Mouse (Mus musculus) limb, embryonic 15.5 days (tissue): ENCODE data around the gene Mbd3. TPM values are rescaled to one million over a fixed set of nuclear protein-coding genes. Genes with fewer than 3 reads are reported as not detected.

Experiments used
- ATAC-seq: fragments of 200-750 bp; cut with Nextera tagmentation; 2 replicates; pipeline ENCODE4 v1.8.0; 2017; ENCODE audit warnings: low read depth, moderate TSS enrichment; ENCODE audit not compliant: insufficient number of reproducible peaks, low FRiP score, low TSS enrichment
- H3K27ac ChIP-seq: fragments of 300-500 bp; sonication (generic); 2 replicates; pipeline ENCODE4 v1.5.1; 2015; ENCODE audit warnings: moderate library complexity, mild to moderate bottlenecking, inconsistent platforms
- H3K27me3 ChIP-seq: fragments of 300-500 bp; sonication (generic); 2 replicates; pipeline ENCODE4 v1.6.1; 2015; ENCODE audit warnings: inconsistent platforms
- H3K36me3 ChIP-seq: fragments of 300-500 bp; sonication (generic); 2 replicates; pipeline ENCODE4 v1.6.1; 2015; ENCODE audit warnings: inconsistent platforms
- H3K4me1 ChIP-seq: fragments of 300-500 bp; sonication (generic); 2 replicates; pipeline ENCODE4 v1.6.1; 2015; ENCODE audit warnings: inconsistent platforms
- H3K4me2 ChIP-seq: fragments of 300-500 bp; sonication (generic); 2 replicates; pipeline ENCODE4 v1.6.1; 2015; ENCODE audit warnings: mild to moderate bottlenecking, inconsistent platforms
- H3K4me3 ChIP-seq: fragments of 300-500 bp; sonication (generic); 2 replicates; pipeline ENCODE4 v1.5.1; 2015; ENCODE audit warnings: mild to moderate bottlenecking, inconsistent platforms
- H3K9ac ChIP-seq: fragments of 300-500 bp; sonication (generic); 2 replicates; pipeline ENCODE4 v1.6.1; 2015; ENCODE audit warnings: inconsistent platforms
- H3K9me3 ChIP-seq: fragments of 300-500 bp; sonication (generic); 2 replicates; pipeline ENCODE4 v1.6.1; 2016; ENCODE audit warnings: inconsistent platforms
- WGBS: fragments of 180-500 bp; shearing (Covaris S2); methylation state at CpG from one replicate; pipeline ENCODE4 v1.1.7; 2015; 5-methylcytosine and 5-hydroxymethylcytosine counted together
- polyA plus RNA-seq: library from polyadenylated mRNA; unstranded; fragments of >200 nt; fragmentation: Nextera tagmentation; extraction: Ambion mirVana; gene quantifications from 2 replicates; pipeline ENCODE4 v1.2.1, GENCODE M21; 2015

Mbd3 gene
- polyA plus RNA-seq, 1 experiment from 2014 or later = 219 TPM

- Histone ChIP-seq H3K4me1 (peaks cover 35% of the 10 kb centered on the region), H3K4me2 (no peak overlapping the region), H3K36me3 (peaks cover 46% of the 10 kb centered on the region), H3K9me3 (no peaks in the 10 kb centered on the region), H3K27me3 (no peaks in the 10 kb centered on the region), H3K4me3 (no peak overlapping the region; the same call in 1 of the 2 replicates), H3K9ac (no peak overlapping the region), H3K27ac (peak overlapping the region; percentile 82; the same call in 1 of the 2 replicates)
- no peak for ATAC-seq
- 17% methylated on average over 2 of the region's 2 CpGs for WGBS
These were observed 10.6 kb downstream of the Mbd3 start for GRCm38 (mm10) chr10:80388731-80389130.

- Histone ChIP-seq H3K27me3 (no peaks in the 10 kb centered on the region), H3K4me3 (peak within 1 kb of the TSS; percentile 86), H3K9ac (peak within 1 kb of the TSS; percentile 90), H3K36me3 (peaks cover 35% of the 10 kb centered on the region), H3K4me1 (peaks cover 44% of the 10 kb centered on the region), H3K9me3 (no peaks in the 10 kb centered on the region), H3K4me2 (peak within 1 kb of the TSS; percentile 93), H3K27ac (peak within 1 kb of the TSS; percentile 82)
- WGBS = 2% methylated on average over 20 of the region's 61 CpGs
- peak; percentile 57; the same call in 1 of the 2 replicates for ATAC-seq
These were observed 11.8 kb downstream of the Mbd3 start, which contains the start of gene Mex3d for GRCm38 (mm10) chr10:80387522-80387959. Gene Mex3d, minus strand, starts transcription at chr10:80387659.

GRCm38 (mm10) chr10:80386735-80387471 lies 12.4 kb downstream of the Mbd3 start:
- Histone ChIP-seq H3K4me1 (peaks cover 44% of the 10 kb centered on the region), H3K27ac (peak overlapping the region; percentile 75), H3K4me3 (peak overlapping the region; percentile 86), H3K36me3 (peaks cover 35% of the 10 kb centered on the region), H3K4me2 (peak overlapping the region; percentile 88), H3K27me3 (no peaks in the 10 kb centered on the region), H3K9ac (peak overlapping the region; percentile 90), H3K9me3 (no peaks in the 10 kb centered on the region)
- under 1% methylated on average over 85 of the region's 94 CpGs for WGBS
- ATAC-seq = no peak

GRCm38 (mm10) chr10:80385811-80386734 lies 13.3 kb downstream of the Mbd3 start:
- Histone ChIP-seq H3K4me1 (peaks cover 44% of the 10 kb centered on the region), H3K9ac (peak overlapping the region; percentile 90), H3K9me3 (no peaks in the 10 kb centered on the region), H3K4me3 (peak overlapping the region; percentile 86), H3K27me3 (no peaks in the 10 kb centered on the region), H3K4me2 (peak overlapping the region; percentile 88), H3K27ac (peak overlapping the region; percentile 75), H3K36me3 (peaks cover 35% of the 10 kb centered on the region)
- under 1% methylated on average over 34 of the region's 34 CpGs for WGBS
- peak; percentile 9; the same call in 1 of the 2 replicates for ATAC-seq

GRCm38 (mm10) chr10:80385310-80385709 lies 14.0 kb downstream of the Mbd3 start:
- peaks cover 34% of the 10 kb centered on the region for H3K36me3 ChIP-seq
- H3K4me2 ChIP-seq = peak overlapping the region; percentile 88
- H3K9me3 ChIP-seq = no peaks in the 10 kb centered on the region
- WGBS = 13% methylated on average over 7 of the region's 7 CpGs
- H3K4me3 ChIP-seq = peak overlapping the region; percentile 86
- peaks cover 44% of the 10 kb centered on the region for H3K4me1 ChIP-seq
- no peaks in the 10 kb centered on the region for H3K27me3 ChIP-seq
- H3K27ac ChIP-seq = no peak overlapping the region; the same call in 1 of the 2 replicates
- no peak for ATAC-seq
- peak overlapping the region; percentile 90 for H3K9ac ChIP-seq

- WGBS = 75% methylated on average over 7 of the region's 7 CpGs
- Histone ChIP-seq H3K4me3 (peak overlapping the region; percentile 86), H3K9ac (peak overlapping the region; percentile 90; the same call in 1 of the 2 replicates), H3K4me2 (peak overlapping the region; percentile 88), H3K27me3 (no peaks in the 10 kb centered on the region), H3K4me1 (peaks cover 44% of the 10 kb centered on the region), H3K27ac (no peak overlapping the region), H3K36me3 (peaks cover 33% of the 10 kb centered on the region), H3K9me3 (no peaks in the 10 kb centered on the region)
- ATAC-seq = no peak
These were observed 14.6 kb downstream of the Mbd3 start for GRCm38 (mm10) chr10:80384709-80385108.

- no peaks in the 10 kb centered on the region for H3K9me3 ChIP-seq
- WGBS = 84% methylated on average over 4 of the region's 4 CpGs
- H3K36me3 ChIP-seq = peaks cover 38% of the 10 kb centered on the region
- no peak for ATAC-seq
- H3K27me3 ChIP-seq = no peaks in the 10 kb centered on the region
- no peak overlapping the region for H3K27ac ChIP-seq
- 0 out of 2 replicates have a peak overlapping the region, but pooled peaks have one; percentile 88 for H3K4me2 ChIP-seq
- no peak overlapping the region for H3K9ac ChIP-seq
- H3K4me3 ChIP-seq = peak overlapping the region; percentile 86
- H3K4me1 ChIP-seq = peaks cover 44% of the 10 kb centered on the region
These were observed 15.2 kb downstream of the Mbd3 start for GRCm38 (mm10) chr10:80384115-80384639.

- no peak overlapping the region for H3K4me3 ChIP-seq
- peaks cover 40% of the 10 kb centered on the region for H3K4me1 ChIP-seq
- H3K36me3 ChIP-seq = peaks cover 38% of the 10 kb centered on the region
- no peaks in the 10 kb centered on the region for H3K9me3 ChIP-seq
- H3K27ac ChIP-seq = no peak overlapping the region
- 47% methylated on average over 4 of the region's 4 CpGs for WGBS
- H3K27me3 ChIP-seq = no peaks in the 10 kb centered on the region
- no peak overlapping the region for H3K9ac ChIP-seq
- ATAC-seq = no peak
- no peak overlapping the region for H3K4me2 ChIP-seq
These were observed 15.9 kb downstream of the Mbd3 start for GRCm38 (mm10) chr10:80383431-80383830.

GRCm38 (mm10) chr10:80382641-80383365 lies 16.5 kb downstream of the Mbd3 start:
- H3K9me3 ChIP-seq = no peaks in the 10 kb centered on the region
- H3K4me1 ChIP-seq = peaks cover 35% of the 10 kb centered on the region
- H3K36me3 ChIP-seq = peaks cover 38% of the 10 kb centered on the region
- H3K27ac ChIP-seq = no peak overlapping the region
- H3K4me3 ChIP-seq = no peak overlapping the region
- no peaks in the 10 kb centered on the region for H3K27me3 ChIP-seq
- ATAC-seq = no peak
- H3K9ac ChIP-seq = no peak overlapping the region
- 72% methylated on average over 7 of the region's 7 CpGs for WGBS
- no peak overlapping the region for H3K4me2 ChIP-seq

- H3K4me3 ChIP-seq = no peak overlapping the region
- no peaks in the 10 kb centered on the region; the same call in 1 of the 2 replicates for H3K4me1 ChIP-seq
- peaks cover 31% of the 10 kb centered on the region for H3K36me3 ChIP-seq
- H3K4me2 ChIP-seq = no peak overlapping the region
- H3K9me3 ChIP-seq = no peaks in the 10 kb centered on the region
- WGBS = 50% methylated on average over 10 of the region's 10 CpGs
- no peak for ATAC-seq
- 0 out of 2 replicates have a peak, but pooled peaks cover 1% of the 10 kb centered on the region for H3K27me3 ChIP-seq
- H3K9ac ChIP-seq = no peak overlapping the region
- no peak overlapping the region for H3K27ac ChIP-seq
These were observed 21.6 kb downstream of the Mbd3 start for GRCm38 (mm10) chr10:80377716-80378115.

GRCm38 (mm10) chr10:80376160-80376559 lies 23.2 kb downstream of the Mbd3 start:
- Histone ChIP-seq H3K4me2 (no peak overlapping the region), H3K9ac (no peak overlapping the region), H3K27ac (no peak overlapping the region), H3K4me1 (peaks cover 11% of the 10 kb centered on the region), H3K4me3 (no peak overlapping the region), H3K36me3 (peaks cover 16% of the 10 kb centered on the region), H3K9me3 (no peaks in the 10 kb centered on the region), H3K27me3 (0 out of 2 replicates have a peak, but pooled peaks cover 3% of the 10 kb centered on the region)
- ATAC-seq = no peak
- WGBS = 2% methylated on average over 7 of the region's 7 CpGs
